Mouse (Mus musculus) T-cell, adult 2 months (primary cell): Measurements from ENCODE around the gene Pigq.

Source experiments
- DNase-seq: peaks from one replicate; pipeline ENCODE4 v3.0.0; 2022; ENCODE audit warnings: low spot score

The Pigq gene

GRCm38 (mm10) chr17:25883268-25883667 is 61.5 kb downstream of the Pigq start:
- no peak for DNase-seq

DNA sequence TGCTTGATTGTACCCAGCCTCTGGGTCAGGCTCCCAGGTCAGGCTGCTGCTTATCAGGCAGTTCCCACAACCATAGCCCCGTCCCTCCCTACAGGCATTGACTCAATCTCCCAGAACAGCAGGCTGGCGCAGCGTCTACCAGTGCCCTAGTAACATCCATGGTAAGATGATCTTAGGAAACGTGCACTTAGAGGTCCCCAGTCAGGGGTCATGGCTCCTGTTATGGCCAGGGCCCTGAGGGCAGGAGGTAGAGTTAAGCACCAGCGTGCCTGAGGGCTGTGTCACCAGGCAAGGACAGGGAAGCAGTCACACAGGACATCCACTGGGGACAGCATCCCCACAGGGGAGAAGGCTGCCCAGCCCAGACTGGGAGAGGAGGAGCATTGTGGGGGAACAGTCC is 62.4 kb downstream of the Pigq start:
- DNase-seq, result no peak

GRCm38 (mm10) chr17:25881691-25882090 is 63.0 kb downstream of the Pigq start:
- DNase-seq, result no peak

DNA sequence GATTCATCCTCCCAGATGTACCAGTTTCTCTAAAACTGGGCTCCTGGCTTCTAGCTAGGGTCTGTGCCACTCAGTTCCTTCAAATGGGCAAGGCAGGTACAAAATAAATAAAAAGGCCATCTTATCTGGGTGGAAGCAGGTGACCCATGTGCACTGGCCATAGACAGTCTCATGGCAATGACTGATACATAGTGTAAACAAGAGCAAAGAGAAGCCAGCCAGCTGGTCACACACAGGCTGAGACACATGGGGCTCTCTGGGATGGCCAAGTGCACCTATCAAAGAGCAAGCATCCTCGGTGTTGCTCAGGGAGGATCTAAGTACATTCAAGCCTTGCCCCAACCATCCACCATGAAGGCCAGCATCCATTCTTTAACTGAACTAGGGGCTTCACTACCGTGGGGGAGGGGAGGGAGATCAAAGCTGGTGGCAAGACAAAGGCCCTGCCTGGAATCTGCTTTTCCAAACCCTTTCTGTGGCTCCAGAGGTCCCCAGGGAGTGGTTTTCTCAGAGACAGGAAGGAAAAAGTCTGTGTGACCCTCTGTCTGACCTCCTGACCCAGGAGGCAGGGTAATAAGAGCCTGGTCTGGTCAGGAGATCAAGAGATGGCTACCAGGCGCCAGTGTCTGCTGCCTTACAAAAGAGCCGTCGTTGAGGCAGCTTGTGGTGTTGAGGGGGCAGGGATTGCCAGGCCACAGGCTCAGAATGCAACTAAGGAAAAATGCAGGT is 63.7 kb downstream of the Pigq start:
- no peak for DNase-seq

DNA sequence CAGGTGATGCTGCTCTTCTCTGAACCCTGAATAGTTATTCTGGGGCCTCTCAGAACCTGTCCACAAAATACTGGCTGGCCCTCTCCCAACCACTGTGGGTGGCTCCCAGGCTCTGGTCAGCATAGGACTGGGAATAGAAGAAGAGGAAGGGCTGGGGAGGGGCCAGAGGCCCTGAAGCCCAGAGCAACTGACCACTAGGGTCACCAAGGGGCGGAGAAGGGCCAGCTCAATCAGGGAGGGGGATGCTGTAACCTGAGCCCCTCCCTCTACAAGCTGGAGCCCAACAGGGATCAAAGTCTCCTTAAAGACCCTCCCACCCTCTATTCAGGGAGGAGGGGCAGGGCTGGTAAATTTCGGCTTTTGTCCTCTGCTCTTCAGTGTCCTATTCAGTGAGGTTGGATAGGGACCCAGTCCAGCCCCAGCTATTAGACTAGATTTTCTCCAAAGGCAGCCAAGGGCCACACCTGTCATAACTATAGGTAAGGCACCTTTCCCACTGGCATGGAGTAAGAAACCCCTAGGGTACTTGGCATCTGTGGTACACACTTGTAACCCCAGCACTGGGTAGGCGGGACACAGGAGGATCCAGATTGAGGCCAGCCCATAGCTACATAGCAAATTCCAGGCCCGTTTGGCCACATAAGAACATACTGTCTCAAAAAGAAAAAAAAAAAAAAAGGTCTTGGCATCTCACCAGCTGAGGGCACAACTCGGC is 64.4 kb downstream of the Pigq start, which contains the start of gene Wfikkn1:
Wfikkn1 (minus strand) TSS at position 663 of the 715 bp plus-strand sequence.
- no peak for DNase-seq

DNA sequence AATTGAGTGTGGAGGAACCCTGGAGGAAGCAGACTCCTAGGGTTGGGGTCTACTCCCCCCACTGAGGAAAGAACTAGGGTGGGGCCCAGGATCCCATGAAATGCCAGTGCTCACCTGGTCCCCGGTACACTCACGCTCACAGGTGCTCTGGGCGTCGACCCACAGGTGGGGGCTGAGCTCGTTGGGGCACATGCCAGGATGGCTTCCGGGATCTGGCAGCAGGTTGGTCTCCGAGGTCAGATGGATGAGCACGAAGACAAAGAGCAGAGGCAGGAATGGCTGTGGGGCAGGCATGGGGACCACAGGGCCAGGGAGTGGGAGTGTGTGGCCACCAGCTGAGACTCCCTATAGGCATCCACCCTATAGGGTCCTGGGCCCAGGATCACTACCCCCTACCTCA is 65.0 kb downstream of the Pigq start:
- no peak for DNase-seq

- DNase-seq, result no peak
Measured at GRCm38 (mm10) chr17:25879261-25879660, 65.5 kb downstream of the Pigq start.

- no peak for DNase-seq
Measured at GRCm38 (mm10) chr17:25878611-25879180, 66.0 kb downstream of the Pigq start.

DNA sequence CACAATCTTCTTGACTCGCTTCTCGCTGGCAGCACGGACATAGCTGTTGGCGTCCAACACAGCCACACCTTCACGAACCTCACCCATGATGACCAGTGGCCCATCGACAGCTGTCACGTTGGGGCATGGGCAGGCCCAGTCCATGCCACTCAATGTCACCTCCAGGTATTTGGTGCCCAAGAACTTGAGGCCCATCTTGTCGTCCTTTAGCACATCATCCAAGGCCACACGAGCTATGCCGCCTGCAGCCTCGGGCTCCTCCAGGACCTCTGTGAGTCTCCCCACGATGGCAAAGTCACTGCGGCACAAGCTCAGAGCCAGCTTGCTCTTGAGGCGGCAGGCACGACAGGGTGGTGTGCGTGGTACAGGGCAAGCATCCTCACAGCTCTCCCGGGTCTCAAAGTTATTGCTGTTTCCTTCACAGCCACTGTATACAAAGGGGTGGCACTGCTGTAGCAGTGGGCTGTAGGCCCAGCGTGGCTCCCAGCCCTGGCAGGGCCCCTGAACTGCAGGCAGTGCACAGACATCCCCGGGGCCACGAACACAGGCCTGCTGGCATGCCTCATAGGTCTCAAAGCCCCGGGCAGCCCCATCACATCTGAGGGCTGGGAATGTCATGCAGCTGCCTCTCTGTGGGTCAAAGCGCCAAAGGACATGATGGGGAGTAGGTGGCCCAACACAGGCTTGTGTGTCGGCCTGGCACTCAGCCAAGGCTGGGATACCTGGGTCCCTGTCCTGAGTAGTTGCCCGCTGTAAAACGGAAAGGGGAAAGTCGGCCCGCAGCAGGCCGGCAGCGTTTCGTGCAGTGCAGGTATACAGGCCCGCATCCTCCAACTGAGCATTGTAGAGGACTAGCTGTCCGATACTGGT is 66.8 kb downstream of the Pigq start:
- no peak for DNase-seq

- no peak for DNase-seq
Measured at GRCm38 (mm10) chr17:25877025-25877424, 67.7 kb downstream of the Pigq start.
